Mouse (Mus musculus): Measurements from ENCODE around the gene Th.

- TF ChIP-seq MYOG (IDR thresholded peaks at IDR 0.05; ENCODE audit: control insufficient read depth, extremely low read depth, insufficient read length), result no peak
- TF ChIP-seq MYOD1 (IDR thresholded peaks at IDR 0.05; ENCODE audit: control insufficient read depth, insufficient read length, low read depth), result no peak
- TF ChIP-seq CTCF (IDR thresholded peaks at IDR 0.05; ENCODE audit: control insufficient read depth, insufficient read depth, insufficient read length), result no peak
- no peak for TF ChIP-seq USF1 (IDR thresholded peaks at IDR 0.05; ENCODE audit: low read depth)
- no peak for TF ChIP-seq MAX (IDR thresholded peaks at IDR 0.05)
- no peak for TF ChIP-seq CEBPB (IDR thresholded peaks at IDR 0.05; ENCODE audit: low read depth)
Observed at GRCm38 (mm10) chr7:142967414-142967883, 36.5 kb upstream of the Th start.

Data from C2C12 (cell line).